Mouse (Mus musculus): ENCODE measurements around the gene Ipo4. TPM values are rescaled to one million over a fixed set of nuclear protein-coding genes. Genes with fewer than 3 reads are reported as not detected.
A peak's percentile ranks its signal among the peaks of the same experiment; 100 is the strongest.

Gene Ipo4
- total RNA-seq (2015; ENCODE audit: low replicate concordance) (3.7 and 29.7 TPM in 2 replicates), total RNA-seq (2017; ENCODE audit: low replicate concordance) (7.0 and 13.8 TPM in 2 replicates)

DNA sequence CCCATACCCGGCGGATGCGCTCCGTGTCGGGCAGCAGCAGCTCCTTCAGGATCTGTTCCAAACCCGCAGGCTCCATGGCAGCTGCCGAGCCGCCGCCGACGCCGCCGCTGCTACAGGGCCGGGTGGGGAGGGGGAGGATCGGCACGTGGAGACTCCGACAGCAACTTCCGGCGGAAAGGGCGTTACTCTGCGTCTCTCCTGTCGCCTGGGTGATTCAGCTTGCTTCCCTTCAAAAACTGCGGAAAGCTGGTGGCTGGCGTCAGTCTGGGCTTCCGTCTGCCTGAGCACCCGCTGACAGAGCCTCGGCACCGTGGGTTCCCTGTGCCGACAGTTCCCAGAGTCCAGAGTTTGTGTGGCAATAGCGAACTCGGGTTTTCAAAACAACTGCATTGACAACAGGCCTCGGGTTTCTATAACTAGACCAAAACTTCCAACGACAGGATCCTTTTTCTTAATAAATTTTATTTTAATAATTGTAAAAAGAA, at the start of gene Ipo4:
Ipo4 (minus strand) TSS at position 435 of the 485 bp plus-strand sequence.
- peak; percentile 87 for ATAC-seq (replicated peaks; ENCODE audit: low FRiP score, poor library complexity, severe bottlenecking)

DNA sequence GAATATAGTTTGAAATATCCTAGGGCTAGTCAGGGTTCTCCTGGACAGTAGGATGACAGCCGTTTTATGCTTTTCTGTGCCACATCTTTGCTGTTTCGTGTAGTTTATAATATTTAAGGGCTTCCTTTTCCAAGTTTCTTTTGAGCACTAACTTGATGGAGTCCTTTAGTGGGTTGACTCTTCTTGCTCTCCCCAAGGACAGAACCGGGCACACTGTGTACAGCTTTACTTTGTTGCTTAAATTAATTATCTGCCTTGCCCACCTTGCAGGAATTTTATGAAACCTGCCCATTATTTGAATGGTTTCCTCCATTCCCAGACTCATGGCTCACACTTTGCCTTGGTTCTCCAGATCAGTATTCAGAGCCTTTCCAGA, 46.3 kb upstream of the Ipo4 start:
- peak; percentile 37 for ATAC-seq (replicated peaks; ENCODE audit: low FRiP score, poor library complexity, severe bottlenecking)

DNA sequence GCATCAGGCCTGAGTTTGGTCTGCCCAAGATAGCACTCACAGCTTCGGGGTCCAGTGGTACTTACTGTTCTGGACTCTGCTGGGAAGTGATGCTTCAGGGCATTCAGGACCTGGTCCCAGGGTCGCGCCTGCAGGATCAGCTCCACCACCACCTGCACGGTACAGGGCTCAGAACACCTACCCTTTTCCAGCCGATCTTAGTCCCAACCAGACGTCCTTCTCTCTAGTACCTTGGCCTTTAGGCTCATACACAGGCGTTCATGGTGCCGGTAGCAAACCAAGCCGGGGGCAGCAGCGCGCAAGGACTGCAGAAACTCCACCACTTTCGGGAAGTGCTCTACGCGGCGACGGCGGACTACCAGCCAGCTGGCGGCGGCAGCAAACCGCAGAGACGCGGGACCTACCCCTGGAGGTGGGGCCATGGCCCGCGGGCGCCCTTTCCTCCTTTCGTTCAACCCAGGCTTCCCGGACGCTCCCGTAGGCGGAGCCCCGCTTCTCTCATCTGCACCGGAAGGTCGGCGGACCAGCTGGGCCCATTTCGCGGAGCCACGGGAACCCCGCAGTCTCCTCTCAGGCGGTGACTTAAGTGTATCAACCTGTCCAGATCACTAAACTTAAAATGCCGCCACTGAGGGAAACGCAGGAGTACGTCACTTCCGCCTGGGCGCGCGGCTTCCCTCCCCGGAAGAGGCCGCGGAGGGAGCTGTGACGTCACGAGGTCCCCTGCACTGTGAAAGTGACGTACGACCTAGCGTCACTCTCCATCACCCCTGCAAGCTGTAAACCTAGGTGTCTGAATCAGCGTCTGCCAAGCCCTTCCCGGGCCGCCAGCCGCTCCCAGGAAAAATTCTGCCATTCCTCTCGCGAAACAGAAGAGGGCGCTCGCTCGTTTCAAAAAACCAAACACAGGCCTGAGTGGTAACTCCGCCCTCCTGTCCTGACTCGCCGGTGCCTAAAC, 45.7 kb upstream of the Ipo4 start, which contains the start of gene Tinf2:
Tinf2 (minus strand) TSS at position 661 of the 958 bp plus-strand sequence.
- peak; percentile 94 for ATAC-seq (replicated peaks; ENCODE audit: low FRiP score, poor library complexity, severe bottlenecking)

DNA sequence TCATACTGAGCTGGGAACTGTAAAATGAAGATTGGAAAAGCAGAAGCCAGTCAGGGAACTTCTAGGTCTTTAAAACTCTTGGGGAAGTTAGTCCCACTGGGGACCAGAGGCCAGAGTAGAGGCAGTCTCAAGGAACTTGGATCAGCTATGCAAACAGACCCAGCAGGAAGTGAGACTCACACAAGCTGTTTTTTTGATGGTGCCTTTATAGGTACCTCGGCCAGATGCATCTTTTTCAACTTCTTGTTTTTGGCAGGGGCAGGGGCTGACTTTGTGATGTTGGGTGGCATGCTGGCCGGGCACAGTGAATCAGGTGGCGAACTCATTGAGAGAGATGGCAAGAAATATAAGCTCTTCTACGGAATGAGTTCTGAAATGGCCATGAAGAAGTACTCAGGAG, 41.9 kb upstream of the Ipo4 start:
- ATAC-seq (replicated peaks; ENCODE audit: low FRiP score, poor library complexity, severe bottlenecking) = no peak

DNA sequence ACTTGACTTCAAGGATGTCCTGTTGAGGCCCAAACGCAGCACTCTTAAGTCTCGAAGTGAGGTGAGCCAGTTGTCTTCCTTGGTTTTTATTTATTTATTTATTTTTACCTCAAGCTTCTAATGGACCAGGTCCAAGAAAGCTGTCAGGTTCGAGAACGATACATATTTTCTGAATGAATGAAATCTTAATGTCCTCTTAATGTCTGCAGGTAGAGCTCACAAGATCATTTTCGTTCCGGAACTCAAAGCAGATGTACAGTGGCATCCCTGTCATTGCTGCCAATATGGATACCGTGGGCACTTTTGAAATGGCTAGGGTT, 36.9 kb upstream of the Ipo4 start:
- no peak for ATAC-seq (replicated peaks; ENCODE audit: low FRiP score, poor library complexity, severe bottlenecking)

DNA sequence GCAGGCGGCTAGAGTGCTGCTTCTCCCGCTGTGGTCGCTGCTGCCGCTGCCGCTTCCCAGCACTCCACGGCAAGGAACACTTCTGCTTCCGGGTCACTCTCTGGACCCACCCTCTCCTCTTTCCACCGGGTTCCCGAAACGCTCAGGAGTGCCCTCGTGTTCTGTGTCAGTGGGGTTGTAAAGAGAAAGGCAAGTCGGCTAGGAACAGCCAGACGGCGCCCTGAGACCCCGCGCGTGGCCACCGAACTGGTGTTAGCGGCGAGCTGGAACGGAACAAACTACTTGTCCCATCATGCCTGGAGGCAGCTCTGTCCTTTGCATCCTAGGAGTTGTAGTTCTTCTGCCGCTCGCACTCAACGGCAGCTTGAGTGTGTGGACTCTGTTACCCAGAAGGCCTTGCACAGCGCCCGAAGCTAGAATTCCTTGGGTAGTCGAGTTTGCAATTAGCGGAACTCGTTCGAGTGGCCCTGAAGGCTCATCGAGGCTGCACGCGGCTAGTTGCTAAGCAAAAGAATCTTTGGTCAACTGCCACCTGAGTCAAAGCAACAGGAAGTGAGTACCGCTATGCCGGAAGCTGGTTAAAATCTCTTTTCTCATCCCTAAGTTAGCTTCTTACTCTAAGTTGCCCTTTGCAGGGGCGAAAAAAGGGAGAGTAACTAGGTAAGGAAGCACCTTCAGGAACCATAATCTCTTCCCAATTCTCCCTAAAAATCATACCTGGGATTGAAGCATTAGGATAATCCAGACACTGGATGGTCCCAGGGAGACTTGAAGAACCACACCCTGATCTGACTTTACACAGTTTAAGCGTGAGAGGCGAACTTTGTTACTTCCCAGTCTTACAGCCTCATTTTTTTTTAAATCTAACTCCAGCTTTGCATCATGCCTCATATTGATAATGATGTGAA, 36.3 kb upstream of the Ipo4 start, which contains the start of the genes Gmpr2 and Nedd8:
Gmpr2 (plus strand) TSS at position 109 of the 908 bp plus-strand sequence.
Nedd8 (minus strand) TSS at position 292 of the 908 bp plus-strand sequence.
- ATAC-seq (replicated peaks; ENCODE audit: low FRiP score, poor library complexity, severe bottlenecking) = peak; percentile 98

DNA sequence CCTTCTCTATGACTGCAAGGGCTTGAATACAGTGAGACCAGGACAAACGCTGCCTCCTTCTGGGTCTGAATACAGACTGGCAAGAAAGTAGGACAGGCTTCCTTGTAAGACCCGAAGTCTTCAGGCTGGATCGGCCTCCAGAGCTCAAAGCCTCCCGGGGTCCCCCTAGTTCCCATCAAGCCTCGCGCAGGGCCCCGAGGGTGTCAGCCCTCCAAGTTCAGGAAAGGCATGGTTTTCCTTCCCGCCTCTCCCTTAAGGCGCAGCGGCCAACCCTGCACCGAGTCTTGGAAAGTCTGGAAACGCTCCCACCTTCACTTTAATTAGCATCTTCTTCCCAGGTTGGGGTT, 35.7 kb upstream of the Ipo4 start:
- ATAC-seq (replicated peaks; ENCODE audit: low FRiP score, poor library complexity, severe bottlenecking) = peak; percentile 32

DNA sequence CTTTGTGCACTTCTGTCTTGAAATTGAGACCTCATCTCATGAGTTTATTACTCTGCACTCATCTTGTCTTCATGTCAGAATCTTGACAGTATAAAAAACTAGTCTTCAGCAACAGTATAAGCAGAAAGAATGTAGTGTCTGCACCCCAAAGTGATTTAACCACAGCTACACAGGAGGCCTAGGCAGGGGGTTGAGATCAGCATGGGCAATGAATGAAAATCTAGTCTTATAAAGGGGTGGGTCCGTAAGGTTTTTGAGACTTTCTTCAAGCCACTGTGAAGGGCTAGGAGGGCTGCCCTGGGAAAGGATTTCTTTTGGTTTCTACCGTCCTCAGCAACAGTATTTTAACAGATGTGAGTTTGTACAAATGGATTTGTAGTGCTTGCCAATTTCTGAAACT, 24.9 kb upstream of the Ipo4 start:
- ATAC-seq (replicated peaks; ENCODE audit: low FRiP score, poor library complexity, severe bottlenecking) = no peak; the same call in 1 of the 2 replicates

DNA sequence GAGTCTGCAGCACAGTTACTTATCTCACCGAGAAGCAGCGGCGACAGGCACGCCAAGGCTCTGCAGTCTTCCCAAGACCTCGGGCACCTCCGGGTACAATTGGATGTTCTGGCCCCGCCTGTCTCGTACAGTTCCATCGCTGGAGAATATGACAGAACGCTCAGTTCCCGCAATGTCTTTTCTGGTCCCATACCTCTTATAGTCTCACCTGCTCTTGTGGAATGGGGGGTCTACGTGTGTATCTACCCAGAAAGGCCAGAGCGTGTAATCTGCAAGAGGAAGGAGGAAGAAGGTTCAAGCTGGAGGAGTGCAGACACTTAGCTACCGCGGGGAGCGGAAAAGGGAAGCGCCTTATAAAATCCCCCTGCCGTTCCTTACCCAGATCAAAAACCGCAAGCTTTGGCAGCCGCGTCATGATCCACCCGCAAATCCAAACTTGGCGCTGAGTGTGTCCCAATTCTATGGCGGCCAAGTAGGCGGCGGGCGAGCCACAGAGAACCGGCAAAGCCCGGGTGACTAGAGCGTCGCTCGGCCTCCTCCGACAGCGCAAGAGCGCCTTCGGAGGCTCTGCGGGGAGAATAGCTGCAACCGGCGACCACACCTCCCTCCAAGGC, 24.3 kb upstream of the Ipo4 start, which contains the start of gene Mdp1:
Mdp1 (minus strand) TSS at position 549 of the 614 bp plus-strand sequence.
- peak; percentile 98 for ATAC-seq (replicated peaks; ENCODE audit: low FRiP score, poor library complexity, severe bottlenecking)

DNA sequence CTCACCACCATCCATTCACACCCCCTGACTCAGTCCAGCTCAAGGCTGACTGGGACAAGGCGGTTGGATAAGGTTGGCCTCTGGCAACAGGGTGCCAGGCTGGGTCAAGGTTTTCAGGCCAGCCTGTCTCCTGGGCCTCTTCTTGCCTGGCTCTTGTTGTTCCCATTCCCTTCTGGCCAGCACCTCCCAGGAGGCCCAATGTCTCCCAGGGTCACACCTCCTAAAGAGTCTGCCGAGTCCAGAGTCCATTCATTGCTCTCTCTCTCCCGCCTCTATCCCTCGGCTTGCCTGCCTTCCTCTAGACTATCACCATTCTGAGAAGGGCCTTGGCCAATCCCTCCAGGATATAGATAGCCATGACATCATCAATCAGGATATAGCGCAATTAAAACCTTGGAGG, 22.3 kb upstream of the Ipo4 start:
- no peak for ATAC-seq (replicated peaks; ENCODE audit: low FRiP score, poor library complexity, severe bottlenecking)

DNA sequence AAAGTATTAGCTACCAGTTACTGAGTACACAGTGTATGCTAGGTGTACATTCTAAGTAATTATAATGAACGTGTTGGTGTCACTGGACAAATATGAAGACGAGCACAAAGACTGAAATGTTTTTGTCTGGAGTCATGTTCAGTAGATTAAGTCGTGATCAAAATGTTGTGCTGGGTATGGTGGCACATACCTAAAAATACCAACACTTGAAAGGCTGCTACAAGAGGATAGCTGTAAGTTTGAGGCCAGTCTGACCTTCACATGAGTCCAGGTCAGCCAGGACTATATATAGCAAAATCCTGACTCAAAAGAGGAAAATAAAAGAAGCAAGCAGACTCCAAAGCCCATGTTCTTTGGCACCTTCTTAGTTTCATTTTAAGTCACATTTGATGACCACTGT, 21.2 kb upstream of the Ipo4 start:
- ATAC-seq (replicated peaks; ENCODE audit: low FRiP score, poor library complexity, severe bottlenecking) = no peak

DNA sequence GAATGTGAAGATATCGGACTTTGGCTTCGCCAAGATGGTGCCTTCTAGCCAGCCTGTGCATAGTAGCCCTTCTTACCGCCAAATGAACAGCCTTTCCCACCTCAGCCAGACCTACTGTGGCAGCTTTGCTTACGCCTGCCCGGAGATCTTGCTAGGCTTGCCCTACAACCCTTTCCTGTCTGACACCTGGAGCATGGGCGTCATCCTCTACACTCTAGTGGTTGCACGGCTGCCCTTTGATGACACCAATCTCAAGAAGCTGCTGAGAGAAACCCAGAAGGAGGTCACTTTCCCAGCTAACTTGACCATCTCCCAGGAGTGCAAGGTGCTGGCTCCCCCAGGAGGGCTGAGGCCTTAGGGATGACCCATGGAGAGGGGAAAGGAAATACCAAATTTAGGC, 15.8 kb upstream of the Ipo4 start:
- ATAC-seq (replicated peaks; ENCODE audit: low FRiP score, poor library complexity, severe bottlenecking) = no peak

DNA sequence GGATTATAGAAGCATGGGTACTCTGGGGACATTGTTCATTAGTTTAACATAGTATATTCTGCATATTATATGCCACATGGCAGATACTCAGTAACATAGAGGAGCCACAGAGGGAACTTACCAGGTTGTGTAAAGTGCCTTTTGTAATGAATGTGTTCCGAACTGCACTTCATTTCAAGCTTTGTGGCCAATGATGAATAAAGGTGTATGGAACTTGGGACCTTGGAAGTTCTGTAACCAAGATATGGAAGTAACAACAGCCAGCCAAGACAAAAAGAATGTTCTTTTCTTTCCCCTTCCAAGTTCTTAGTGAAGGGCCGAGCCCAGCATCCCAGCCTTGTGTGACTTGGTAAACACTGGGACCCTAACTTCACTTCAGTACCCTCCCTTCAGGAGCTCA, 14.1 kb upstream of the Ipo4 start, which contains the start of gene Tssk4:
Tssk4 (plus strand) TSS at position 301 of the 400 bp plus-strand sequence.
- no peak for ATAC-seq (replicated peaks; ENCODE audit: low FRiP score, poor library complexity, severe bottlenecking)

DNA sequence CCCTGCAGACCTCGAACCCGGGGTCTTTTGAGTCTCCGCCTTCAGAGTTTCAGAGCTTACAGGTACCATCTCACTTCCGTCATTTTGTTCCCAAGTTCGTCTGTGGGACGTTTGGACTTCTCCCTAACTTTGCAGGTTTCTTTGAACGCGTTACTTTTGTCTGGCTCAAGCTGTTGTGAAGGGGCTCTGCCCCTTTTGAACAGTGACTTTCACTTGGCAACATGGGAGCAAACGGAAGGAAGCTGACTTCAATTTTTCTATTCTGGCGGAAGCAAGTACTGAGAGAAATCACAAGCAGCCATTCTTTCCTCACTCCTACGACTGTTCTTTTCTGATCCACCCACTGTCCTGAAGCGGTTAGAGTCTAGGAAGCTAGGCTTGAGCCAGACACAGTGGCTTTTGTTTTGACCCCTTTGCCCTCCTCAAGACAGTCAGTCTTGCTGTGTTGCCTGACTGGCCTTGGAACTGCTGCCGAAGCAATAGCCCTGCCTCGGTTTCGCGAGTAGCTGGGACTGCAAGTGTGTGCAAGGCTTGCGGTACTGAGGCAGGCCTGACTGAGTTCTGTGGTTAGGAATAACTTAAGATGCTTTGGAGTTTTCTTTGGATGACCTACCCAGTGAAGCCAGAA, 8.6 kb upstream of the Ipo4 start:
- ATAC-seq (replicated peaks; ENCODE audit: low FRiP score, poor library complexity, severe bottlenecking) = no peak

DNA sequence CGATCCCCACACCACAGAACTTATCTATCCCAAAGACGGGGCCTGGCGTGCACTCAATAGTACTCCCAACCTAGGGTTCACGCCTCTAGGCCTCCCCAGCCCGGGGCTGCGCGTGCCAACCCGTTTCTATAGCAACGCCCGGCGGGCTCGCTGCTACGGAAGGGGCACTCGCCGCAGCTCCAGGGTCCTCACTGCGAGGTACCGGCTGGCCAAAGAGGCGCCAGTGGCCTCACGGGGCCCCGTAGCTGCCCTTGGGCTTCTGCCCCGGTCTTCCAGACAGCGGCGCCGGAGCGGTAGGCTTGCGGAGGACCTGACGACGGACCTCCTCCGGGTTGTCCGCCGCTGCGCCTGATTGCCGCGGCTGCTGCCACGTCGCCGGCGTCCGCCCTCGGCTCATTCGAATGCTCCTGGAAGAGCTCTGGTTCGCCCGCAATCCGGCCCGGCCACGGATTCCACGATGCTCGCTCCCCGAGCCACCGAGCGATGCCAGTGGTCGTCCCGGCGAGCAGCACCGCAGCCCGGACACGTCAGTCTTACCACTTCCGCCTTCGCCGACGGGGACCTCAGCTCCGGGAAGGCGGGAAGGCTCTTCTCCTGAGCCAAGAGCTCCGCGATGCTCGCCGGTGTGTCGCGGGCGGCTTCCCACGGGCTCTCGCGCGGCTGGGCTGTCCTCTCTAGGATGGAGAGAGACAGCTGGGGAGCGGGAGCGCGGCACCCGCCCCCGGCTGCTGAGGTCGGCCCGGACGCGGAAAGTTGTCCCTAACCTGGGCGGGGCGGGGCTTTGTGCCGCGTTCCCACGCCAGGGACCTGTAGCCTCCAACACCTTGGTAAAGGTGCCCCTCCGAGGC, 7.5 kb upstream of the Ipo4 start, which contains the start of gene Tm9sf1:
Tm9sf1 (minus strand) TSS at position 747 of the 848 bp plus-strand sequence.
- peak; percentile 85 for ATAC-seq (replicated peaks; ENCODE audit: low FRiP score, poor library complexity, severe bottlenecking)

DNA sequence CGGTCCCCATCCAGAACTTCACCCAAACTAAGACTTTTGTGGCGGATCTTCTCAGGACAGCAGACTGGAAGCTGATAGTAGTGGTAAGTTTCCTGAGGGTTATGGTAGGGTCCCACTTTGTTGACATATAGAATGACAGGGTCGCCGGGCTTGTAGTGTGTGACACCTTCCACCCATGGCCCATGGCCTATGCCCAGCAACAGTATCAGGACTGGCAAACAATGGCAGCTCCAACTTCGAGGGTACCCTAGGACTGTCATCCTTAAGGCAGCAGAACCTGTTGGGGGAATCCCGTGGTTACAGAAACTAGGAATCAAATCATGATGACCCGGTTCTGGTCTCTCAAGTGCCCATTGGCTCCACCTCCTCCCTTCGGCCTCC, 6.9 kb upstream of the Ipo4 start:
- peak; percentile 14 for ATAC-seq (replicated peaks; ENCODE audit: low FRiP score, poor library complexity, severe bottlenecking)

DNA sequence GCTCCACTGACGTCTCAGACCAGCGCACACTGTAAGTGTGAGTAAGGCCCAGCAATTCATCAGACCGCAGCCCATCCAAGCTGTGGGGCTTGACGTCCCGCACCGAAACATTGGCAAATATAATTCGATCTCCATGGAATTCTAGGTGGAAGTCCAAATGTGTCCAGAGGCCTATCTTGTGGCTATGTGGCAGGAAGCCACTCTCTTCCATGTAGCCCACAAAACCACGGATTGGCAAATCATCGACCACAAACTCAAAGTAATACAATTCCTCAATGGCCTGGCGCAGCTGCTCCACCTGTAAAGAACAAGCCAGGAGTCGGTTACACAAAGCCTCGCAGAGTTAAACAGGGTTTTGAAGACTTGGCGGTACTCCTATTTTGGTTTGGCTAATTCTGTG, 5.5 kb upstream of the Ipo4 start:
- ATAC-seq (replicated peaks; ENCODE audit: low FRiP score, poor library complexity, severe bottlenecking) = no peak

DNA sequence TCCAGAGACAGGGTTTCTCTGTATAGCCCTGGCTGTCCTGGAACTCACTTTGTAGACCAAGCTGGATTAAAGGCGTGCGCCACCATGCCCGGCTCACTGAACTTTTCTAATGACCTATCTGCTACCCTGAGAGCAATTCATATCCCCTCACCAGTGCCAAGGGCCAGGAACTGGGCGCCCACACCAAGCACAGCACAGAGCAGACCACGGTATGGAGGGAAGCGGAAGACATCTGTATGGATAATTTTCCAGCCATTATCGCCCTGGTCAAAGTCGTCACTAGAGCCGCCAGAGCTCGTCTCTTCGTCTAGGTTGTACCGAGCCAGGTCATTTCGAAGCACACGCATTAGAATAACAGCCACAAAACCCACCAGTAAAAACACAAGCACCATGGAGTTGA, 5.1 kb upstream of the Ipo4 start:
- ATAC-seq (replicated peaks; ENCODE audit: low FRiP score, poor library complexity, severe bottlenecking) = no peak

All from erythroblast, adult 5-6 weeks (primary cell).